Mouse (Mus musculus) brown adipose tissue, adult 24 weeks (tissue): Measurements from ENCODE around the gene Slc22a18. TPM values are rescaled to one million over a fixed set of nuclear protein-coding genes. Genes with fewer than 3 reads are reported as not detected.
"Not testable (repeated sequence)": the region's sequence is repeated elsewhere in the genome, so short reads cannot be mapped to it uniquely, and the experiment has no call there.

Source experiments
- H3K27ac ChIP-seq: fragments of 200-500 bp; replicated peaks from 2 replicates; pipeline ENCODE4 v1.5.1; 2012; ENCODE audit warnings: low read depth, mild to moderate bottlenecking, low read length
- H3K4me1 ChIP-seq: fragments of 200-500 bp; 2 replicates; pipeline ENCODE4 v1.6.1; 2012; ENCODE audit warnings: low read length, mixed read lengths; ENCODE audit not compliant: control insufficient read depth, insufficient read depth, insufficient read length
- H3K4me3 ChIP-seq: fragments of 200-500 bp; 2 replicates; pipeline ENCODE4 v1.5.1; 2012; ENCODE audit warnings: low read depth, mild to moderate bottlenecking, low read length, moderate library complexity; ENCODE audit not compliant: insufficient read depth
- polyA plus RNA-seq: library from polyadenylated mRNA; stranded (reverse); fragments of >200 nt; gene quantifications from 2 replicates; pipeline ENCODE4 v1.2.4, GENCODE M21; 2012; ENCODE audit not compliant: missing spikeins, insufficient read depth, insufficient read length

The Slc22a18 gene
- polyA plus RNA-seq, 1 experiment: not detected

DNA sequence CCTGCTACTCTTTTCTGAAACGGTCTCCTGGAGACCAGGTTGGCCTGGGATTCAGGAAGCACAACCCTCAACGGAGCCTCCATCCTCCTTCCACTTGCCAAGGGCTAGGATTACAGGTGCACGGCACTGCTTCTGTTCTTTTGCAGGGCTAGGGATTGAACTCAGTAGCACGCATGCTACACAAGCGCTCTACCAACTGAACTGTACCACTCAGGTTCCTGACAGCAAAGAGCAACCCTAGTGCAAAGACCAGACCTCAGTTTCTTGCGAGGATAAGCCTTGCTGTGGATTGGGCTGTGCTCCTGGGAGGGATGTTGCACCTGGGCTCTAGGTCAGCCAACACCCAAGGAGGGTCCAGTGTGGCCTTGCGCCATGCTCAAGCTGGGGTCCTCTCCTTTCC, 32.7 kb downstream of the Slc22a18 start:
- Histone ChIP-seq H3K4me3 (no peak overlapping the region), H3K27ac (no peak overlapping the region), H3K4me1 (peaks cover 6% of the 10 kb centered on the region; the same call in 1 of the 2 replicates)

- no peak overlapping the region for H3K27ac ChIP-seq
- H3K4me3 ChIP-seq: no peak overlapping the region
- peaks cover 4% of the 10 kb centered on the region; the same call in 1 of the 2 replicates for H3K4me1 ChIP-seq
Observed at GRCm38 (mm10) chr7:143506675-143507074, 33.1 kb downstream of the Slc22a18 start.

- H3K4me1 ChIP-seq: no peaks in the 10 kb centered on the region
- no peak overlapping the region for H3K27ac ChIP-seq
Observed at GRCm38 (mm10) chr7:143509566-143509965, 36.0 kb downstream of the Slc22a18 start.

DNA sequence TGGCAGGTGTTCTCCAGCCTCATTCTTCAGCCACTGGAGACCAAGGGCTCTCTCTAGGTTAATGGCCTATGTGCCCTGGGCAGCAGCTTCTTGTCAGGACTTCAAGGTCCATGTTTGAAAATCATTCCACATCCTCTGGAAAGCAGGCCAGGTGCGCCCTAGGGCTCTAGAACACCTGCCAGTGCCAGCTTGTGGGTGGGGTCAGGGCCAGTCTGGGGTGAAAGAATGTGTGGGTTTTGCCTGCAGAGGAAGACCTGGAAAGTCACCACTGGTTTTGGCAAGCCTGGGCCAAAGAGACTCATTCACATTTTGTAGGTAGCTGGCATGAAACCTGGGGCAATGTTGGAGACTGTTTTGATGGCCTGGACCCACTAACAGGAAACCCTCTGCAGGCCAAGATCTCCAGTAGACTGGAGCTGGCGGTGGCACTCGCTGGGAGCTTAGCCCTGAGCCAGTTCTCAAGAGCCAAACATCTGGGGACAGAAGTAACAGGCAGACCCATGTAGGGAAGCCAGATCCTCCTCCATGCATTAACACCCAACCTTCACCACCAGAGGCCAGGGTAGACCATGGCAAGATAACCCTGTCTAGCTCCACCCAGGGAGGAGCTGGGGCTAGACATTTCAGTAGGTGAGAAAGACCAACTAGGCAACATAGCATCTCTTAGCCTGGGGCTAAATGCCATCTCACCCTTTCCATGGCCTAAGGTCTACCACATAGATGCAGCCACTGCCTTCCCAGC, 37.2 kb downstream of the Slc22a18 start:
- no peaks in the 10 kb centered on the region for H3K4me1 ChIP-seq
- no peak overlapping the region for H3K27ac ChIP-seq
- H3K4me3 ChIP-seq: no peak overlapping the region

More at GRCm38 (mm10) chr7:143509566-143509965, 36.0 kb downstream of the Slc22a18 start:
- no peak overlapping the region for H3K4me3 ChIP-seq

DNA sequence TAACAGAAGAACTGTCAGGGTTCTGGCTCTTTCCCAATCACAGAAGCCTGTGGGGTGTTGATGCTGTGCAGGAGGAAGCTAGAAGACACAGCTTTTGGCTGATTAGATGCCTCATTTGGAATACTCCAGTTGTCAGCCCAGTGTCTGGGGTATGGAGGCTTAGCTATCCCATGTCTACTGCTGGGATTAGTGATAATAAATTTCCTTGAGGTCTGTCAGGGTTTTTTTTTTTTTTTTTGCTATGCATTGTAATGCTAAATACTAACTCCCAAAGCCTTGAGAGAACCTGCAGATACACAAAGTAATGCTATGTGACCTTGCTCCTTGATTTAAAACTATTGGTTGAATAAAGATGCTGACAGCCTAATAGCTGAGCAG, 37.8 kb downstream of the Slc22a18 start:
- H3K4me3 ChIP-seq: no peak overlapping the region

GRCm38 (mm10) chr7:143513763-143514415, 40.4 kb downstream of the Slc22a18 start:
- Histone ChIP-seq H3K27ac (no peak overlapping the region), H3K4me3 (no peak overlapping the region), H3K4me1 (no peaks in the 10 kb centered on the region)

More for the DNA sequence above, 37.8 kb downstream of the Slc22a18 start:
- Histone ChIP-seq H3K27ac (no peak overlapping the region), H3K4me1 (no peaks in the 10 kb centered on the region)

- no peak overlapping the region for H3K4me3 ChIP-seq
- H3K4me1 ChIP-seq: no peaks in the 10 kb centered on the region
- H3K27ac ChIP-seq: no peak overlapping the region
Observed at GRCm38 (mm10) chr7:143514416-143514768, 40.9 kb downstream of the Slc22a18 start.

GRCm38 (mm10) chr7:143519333-143519732, 45.8 kb downstream of the Slc22a18 start:
- H3K27ac ChIP-seq: no peak overlapping the region
- no peak overlapping the region for H3K4me3 ChIP-seq
- no peaks in the 10 kb centered on the region for H3K4me1 ChIP-seq

DNA sequence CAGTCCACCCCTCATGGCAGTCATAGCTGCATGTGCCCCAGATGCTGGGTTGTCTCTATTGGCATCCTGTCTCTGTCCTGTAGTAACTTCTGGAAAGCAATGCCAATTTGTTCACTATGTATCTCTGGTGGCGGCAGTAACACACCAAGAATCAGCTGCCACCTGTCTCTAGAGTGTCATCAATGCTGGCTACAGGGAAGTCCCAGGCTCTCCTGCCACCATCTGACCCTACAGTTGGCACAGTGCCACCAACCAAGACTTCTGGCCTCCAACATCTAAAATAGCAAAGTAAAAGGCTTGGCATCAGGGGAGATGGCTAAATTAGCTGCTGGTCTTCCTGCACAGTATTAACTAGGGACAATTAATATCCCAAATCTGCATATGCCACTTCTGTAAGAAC, 58.9 kb downstream of the Slc22a18 start:
- H3K4me1 ChIP-seq: peaks cover 7% of the 10 kb centered on the region; the same call in 1 of the 2 replicates
- H3K4me3 ChIP-seq: no peak overlapping the region
- H3K27ac ChIP-seq: no peak overlapping the region

DNA sequence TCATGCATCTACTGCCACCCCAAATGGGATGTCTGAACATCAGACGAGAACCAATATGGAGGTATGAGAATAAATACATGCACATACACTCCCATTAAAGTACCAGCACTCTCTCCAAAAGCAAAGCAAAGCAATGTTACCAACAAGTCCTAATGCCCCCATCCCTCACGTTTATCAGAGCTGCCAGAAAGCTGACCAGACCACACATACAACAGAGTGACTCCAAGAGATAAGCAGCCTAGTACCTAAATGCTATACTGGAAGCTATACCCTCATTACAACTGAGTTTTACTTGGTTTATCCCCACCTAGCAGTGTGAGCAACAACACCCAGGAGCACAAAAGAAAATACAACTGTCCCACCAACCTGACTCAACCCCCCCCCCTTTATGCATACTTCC, 59.7 kb downstream of the Slc22a18 start:
- Histone ChIP-seq H3K4me3 (no peak overlapping the region), H3K27ac (no peak overlapping the region), H3K4me1 (peaks cover 9% of the 10 kb centered on the region; the same call in 1 of the 2 replicates)

- Histone ChIP-seq H3K27ac (peak overlapping the region; percentile 72), H3K4me1 (peaks cover 9% of the 10 kb centered on the region; the same call in 1 of the 2 replicates)
Observed at GRCm38 (mm10) chr7:143536251-143536650, 62.7 kb downstream of the Slc22a18 start.

DNA sequence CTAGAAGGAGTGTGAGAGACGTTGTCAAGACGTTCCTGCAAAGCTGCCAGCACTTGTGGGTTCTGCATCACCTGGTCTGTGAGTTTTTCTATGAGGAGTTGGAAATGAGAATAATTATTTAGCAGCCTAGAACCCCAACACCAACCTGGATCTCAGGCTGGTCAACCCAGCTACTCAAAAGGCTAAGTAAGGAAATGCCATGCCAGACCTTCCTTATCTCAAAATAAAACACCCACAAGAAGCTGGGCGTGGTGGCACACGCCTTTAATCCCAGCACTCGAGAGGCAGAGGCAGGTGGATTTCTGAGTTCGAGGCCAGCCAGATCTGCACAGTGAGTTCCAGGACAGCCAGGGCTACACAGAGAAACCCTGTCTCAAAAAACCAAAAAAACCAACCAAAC, 64.7 kb downstream of the Slc22a18 start:
- Histone ChIP-seq H3K27ac (peak overlapping the region; percentile 39; the same call in 1 of the 2 replicates), H3K4me1 (peaks cover 12% of the 10 kb centered on the region; the same call in 1 of the 2 replicates)
- not testable (repeated sequence) for H3K4me3 ChIP-seq

More at GRCm38 (mm10) chr7:143536251-143536650, 62.7 kb downstream of the Slc22a18 start:
- H3K4me3 ChIP-seq: no peak overlapping the region

- Histone ChIP-seq H3K4me1 (peaks cover 12% of the 10 kb centered on the region; the same call in 1 of the 2 replicates), H3K4me3 (no peak overlapping the region), H3K27ac (no peak overlapping the region)
Observed at GRCm38 (mm10) chr7:143538671-143539070, 65.1 kb downstream of the Slc22a18 start.

DNA sequence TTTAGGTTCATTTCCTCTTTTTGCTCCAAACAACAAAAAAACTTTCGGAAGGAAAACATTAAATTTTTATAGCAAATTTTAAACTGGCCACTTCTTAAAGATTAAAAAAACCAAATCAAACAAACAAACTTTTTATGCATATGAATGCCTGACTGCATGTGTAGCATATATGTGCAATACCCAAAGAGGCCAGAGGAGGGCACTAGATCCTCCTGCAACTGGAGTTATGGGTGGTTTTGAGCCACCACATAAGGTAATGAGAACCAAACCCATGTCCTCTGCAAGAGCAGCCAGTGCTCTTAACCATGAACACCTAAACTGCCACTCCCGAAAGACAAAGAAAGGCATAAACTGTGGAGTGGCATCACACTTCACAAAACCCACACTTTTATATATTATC, 70.8 kb downstream of the Slc22a18 start:
- peaks cover 6% of the 10 kb centered on the region; the same call in 1 of the 2 replicates for H3K4me1 ChIP-seq

GRCm38 (mm10) chr7:143546554-143546953, 73.0 kb downstream of the Slc22a18 start:
- peaks cover 6% of the 10 kb centered on the region; the same call in 1 of the 2 replicates for H3K4me1 ChIP-seq
- no peak overlapping the region for H3K27ac ChIP-seq
- no peak overlapping the region for H3K4me3 ChIP-seq

More for the DNA sequence above, 70.8 kb downstream of the Slc22a18 start:
- H3K4me3 ChIP-seq: no peak overlapping the region
- H3K27ac ChIP-seq: no peak overlapping the region
